Mouse (Mus musculus): Measurements from ENCODE around the gene Axin2.

The Axin2 gene

DNA sequence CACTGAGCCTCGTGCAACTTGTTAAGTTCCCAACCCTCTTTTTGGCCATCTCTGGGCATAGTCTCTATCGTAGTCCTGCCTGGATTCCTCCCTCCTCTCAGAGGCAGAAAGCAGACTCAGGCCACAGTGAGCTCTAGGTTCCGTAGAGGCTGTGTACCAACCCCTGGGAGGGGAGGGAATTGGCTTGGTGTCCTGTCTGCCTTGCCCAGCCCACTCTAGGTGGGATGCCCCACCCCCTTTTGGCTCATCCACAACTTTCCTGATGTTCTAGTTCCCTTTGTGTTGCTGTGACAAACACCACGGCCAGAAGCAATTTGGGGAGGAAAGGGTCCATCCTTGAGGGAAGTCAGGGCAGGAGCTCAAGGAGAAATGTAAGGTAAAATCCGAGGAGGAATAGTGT is 39.0 kb downstream of the Axin2 start:
- in situ Hi-C loops (cut with MboI; ENCODE audit: unreplicated experiment in 2 of 2): no loop called here

DNA sequence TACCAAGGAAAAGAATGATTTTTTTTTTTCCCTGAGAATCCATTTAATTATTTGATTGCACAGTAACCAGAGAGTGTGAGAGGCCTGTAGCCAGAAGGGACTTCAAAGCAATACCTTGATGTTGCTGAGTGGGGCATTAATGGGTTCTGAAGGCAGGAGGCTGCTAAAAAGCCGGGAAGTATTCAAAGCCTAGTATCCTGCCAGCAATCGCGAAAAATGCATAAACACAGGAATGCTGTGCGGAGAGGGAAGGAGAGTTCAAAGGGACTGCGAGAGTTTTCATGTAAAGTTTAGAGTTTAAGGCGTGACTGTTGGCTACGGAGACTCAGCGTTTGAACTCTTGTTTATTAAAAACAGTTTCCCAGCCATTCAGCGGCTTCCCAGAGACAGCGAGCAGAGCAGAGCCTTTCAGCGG is 41.5 kb downstream of the Axin2 start:
- in situ Hi-C loops (cut with MboI; ENCODE audit: unreplicated experiment in 2 of 2): no loop called here

DNA sequence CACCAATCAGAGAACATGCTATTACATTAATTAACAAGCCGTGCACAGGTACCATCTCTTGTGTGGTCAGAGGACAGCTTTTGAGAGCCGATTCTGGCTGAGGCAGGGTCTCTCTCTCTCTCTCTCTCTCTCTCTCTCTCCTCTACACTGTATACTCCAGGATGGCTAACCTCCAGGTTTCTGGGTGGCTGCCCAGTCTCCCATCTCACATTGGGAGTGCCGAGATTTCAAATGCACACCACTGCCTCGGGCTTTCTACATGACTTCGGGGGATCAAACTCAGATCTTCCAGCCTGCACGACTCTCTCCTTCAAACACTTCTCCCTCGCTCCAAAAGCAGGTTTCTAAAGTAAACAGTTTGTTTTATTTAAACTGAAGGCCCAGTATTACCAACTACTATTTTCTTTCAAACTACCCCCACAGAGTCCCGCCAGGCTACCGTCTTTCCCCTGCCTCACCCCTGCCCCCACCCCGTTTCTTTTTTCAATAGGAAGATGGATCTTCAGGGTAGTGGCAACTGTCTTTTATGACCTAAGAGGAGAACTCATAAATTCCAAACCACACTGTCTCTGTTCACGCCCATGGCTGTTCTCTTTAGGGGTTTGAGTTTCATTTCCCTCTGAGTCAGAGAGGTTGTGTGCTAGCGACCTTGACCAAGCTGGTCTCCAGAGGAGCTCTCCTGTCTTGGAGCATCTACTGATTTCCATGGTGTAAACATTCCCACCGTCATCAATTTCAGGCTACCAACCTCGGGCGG is 43.5 kb downstream of the Axin2 start:
- in situ Hi-C loops (cut with MboI; ENCODE audit: unreplicated experiment in 2 of 2): no loop called here

DNA sequence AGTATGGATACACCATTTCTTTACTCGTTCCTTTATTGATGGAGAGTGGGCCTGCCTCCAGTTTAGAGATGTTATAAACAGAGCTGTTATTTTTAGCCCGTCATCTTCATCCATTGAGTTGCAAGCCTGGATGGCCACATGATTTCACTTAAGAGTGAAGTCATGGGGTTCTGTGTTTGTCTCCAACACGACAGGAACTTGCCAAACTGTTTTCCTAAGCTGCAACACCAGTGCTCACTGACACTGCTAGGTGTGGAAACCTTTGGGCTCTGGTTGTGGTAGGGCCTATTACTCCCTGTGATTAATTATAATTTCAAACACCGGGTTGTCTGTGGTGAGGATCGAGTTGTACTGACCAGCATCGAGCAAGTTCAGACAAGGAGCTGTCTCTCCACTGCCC is 45.6 kb downstream of the Axin2 start:
- in situ Hi-C loops (cut with MboI; ENCODE audit: unreplicated experiment in 2 of 2): no loop called here

DNA sequence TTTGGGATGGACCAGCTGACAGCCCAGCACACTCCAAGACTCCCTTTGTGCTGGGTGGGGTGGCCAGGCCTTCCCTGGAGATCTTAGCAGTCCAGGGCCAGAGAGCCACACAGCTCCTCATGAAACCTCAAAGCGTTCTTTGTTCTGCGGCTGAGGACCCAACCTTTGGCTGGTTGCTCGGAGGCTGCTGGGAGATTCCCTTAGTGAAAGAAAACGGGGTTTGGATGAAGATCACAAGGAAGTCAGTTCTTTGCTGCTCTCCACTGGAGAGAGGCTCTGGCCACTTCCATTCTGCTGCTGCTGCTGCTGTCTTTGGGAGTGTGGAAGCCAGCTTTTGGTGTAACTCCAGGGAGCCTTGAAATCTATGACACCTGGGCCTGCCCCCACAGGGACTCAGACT is 53.3 kb downstream of the Axin2 start:
- in situ Hi-C loops (cut with MboI; ENCODE audit: unreplicated experiment in 2 of 2): no loop called here

DNA sequence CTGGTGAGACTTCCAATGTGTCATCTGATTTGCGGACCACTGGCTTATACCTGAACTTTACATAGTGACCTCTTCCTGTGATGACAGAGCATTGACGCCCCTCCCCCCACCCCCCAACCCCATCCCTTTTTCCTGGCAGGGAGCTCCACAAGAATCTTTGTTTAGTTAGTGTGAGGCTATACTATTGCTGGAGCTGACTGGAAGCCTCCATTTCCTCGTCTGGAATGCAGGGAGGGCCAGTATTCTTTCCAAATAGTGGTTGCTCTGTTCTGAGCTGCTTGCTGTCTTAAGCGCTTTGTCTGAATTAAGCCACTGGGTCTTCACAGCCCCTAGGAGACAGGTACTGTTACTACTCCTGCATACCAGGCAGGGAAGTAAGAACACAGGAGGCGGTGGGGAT is 53.7 kb downstream of the Axin2 start:
- in situ Hi-C loops (cut with MboI; ENCODE audit: unreplicated experiment in 2 of 2): no loop called here

DNA sequence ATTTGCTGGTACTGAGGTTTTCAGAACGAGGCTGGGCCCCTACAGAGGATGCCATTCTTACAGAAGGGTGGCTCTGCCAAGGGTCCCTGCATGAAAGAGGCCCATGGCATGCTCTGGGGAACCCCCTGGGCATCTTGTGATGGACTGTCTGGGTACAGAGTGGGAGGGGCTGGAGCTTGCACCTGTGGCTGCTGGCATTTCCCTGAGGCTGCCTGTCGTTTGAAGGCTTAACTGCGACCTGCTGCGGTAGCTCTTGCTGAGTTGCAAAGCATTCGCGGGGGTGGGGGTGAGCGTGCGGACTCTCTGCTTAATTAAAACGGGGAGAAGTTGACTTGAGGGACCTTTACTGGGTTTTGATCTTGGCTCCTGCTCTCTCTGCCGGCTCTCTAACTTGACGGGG is 55.4 kb downstream of the Axin2 start:
- in situ Hi-C loops (cut with MboI; ENCODE audit: unreplicated experiment in 2 of 2): no loop called here

DNA sequence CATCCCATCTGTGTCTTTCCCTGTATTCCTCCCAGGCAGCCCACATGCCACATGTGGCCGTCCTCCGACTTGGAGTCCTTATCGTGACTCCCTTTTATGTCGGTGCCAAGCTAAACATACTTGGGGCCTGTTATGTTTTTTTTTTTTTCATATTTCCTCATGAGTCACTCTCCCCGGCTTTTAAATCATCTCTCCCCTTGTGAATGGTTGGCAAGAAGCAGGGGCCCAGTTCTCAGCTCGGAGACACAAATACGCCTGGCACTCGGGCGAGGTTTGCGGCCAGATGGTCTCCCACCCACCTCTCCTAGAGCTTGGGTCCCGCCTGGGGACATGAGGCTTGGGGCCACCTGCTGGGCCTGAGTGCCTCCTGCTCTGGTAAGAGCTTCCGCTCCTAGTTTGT is 60.4 kb downstream of the Axin2 start:
- in situ Hi-C loops (cut with MboI; ENCODE audit: unreplicated experiment in 2 of 2): no loop called here

DNA sequence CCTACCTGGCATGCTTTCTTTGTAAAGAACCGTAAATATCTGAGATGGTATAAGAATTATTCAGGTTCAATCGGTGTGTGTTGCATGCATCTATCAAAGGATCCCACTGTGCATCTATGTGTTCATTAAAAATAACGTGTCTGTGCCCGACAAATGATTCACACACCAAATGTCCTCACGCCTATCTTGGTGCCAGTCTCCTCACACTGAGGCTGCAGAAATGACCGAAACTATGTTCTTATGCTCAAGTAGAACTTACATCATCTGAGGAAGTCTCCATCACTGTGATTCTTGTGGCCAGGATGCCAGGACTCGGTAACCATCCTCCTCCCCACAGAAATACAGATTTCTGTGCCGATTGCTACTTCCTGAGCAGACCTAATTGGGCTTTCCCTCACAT is 60.9 kb downstream of the Axin2 start:
- in situ Hi-C loops (cut with MboI; ENCODE audit: unreplicated experiment in 2 of 2): no loop called here

DNA sequence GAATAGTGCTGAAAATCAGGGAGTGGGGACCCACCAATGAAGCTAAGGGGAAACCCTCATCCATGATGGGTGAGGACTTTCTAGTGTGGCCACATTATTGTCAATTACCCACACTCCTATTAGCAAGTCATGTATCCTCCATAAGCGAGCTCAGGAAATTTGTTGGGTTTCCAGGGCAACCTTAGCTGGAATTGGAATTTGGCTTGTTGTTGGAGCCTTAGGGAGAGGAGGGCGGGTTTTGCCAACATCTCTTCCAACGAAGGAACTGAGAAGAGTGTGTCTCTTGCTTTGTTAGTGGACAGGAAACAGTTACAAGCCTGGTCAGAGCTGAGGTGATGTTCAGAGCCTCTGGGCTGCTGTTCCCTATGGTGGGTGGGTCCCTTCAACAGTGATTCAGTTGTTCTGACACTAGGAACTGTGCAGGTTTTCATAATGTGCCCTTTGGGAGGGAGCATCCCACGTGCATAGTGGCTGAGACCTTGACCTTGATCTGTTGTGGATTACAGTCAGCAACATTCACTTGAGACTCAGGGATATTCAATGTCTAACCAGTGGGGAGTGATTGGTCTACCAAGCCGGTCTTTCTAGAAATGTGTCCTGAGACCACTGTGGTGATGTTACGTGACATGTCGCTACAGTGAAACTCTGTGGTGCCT is 63.4 kb downstream of the Axin2 start:
- in situ Hi-C loops (cut with MboI; ENCODE audit: unreplicated experiment in 2 of 2): no loop called here

DNA sequence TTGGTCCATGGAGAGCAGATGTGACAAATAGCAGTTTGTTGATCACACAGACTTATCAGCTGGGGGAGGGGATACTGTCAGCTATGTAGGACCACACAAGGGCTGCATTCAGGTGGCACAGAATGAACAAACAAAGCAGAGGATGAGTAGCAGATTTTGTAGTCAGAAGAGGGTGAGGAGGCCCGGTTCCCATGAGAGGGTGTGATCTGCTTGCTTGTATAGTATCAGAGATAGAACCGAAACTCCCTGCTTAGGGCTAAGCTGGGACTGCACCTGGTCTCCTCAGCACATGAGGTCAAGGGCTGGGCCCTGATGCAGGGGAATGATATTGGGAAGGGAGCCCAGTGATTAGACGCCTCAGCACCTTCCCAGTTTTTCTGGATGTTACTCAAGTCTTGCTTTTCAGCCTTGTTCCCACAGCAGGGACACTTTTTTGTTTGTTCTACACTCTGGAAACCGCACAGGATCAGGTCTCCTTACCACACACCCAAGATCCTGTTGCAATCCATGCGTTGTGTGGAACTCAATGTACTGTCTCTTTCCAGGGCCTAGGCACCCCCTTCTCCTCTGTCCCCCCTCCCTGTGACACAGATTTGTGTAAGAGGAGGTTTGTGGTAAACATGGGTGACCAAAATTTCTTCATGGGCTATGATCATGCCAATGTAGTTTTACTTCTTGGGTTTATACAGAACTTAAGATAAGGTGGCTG is 64.7 kb downstream of the Axin2 start:
- in situ Hi-C loops (cut with MboI; ENCODE audit: unreplicated experiment in 2 of 2): no loop called here

DNA sequence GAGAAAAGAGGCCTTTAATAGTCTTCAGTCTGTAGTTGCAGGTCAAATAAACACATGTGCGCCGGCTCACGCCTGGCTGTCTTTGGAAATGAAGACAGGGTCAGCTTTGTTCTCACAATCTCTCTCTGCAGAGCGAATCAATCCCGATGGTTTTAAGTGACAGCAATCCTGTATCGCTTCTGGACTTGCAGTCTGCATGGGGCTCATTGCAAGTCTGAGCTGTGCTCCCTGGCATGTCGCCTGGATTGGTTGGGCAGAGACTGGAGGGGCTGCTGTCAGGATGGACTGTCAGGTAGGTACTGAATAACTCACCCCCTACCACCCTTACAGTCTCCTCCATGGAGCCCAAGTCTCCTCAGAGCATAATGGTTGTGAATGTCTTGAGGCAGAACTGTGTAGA is 65.7 kb downstream of the Axin2 start:
- in situ Hi-C loops (cut with MboI; ENCODE audit: unreplicated experiment in 2 of 2): no loop called here

DNA sequence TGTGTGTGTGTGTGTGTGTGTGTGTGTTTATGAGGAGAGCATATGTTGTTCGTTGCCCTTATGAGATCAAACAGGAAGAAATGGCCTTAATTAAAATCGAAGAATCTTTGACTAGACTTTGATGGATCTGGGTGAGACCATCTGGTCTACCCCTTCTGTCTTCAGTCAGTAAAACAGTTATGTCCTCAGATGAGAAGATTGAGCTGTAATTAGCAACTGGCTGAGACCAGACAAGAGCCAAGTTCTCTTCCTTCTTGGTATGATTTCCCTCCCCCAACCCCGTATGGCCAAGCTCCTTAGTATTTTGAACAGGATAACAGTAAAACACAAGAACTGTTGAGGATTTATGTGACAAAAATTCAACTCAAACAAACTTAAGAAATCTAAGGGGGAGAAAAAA is 67.1 kb downstream of the Axin2 start:
- in situ Hi-C loops (cut with MboI; ENCODE audit: unreplicated experiment in 2 of 2): no loop called here

DNA sequence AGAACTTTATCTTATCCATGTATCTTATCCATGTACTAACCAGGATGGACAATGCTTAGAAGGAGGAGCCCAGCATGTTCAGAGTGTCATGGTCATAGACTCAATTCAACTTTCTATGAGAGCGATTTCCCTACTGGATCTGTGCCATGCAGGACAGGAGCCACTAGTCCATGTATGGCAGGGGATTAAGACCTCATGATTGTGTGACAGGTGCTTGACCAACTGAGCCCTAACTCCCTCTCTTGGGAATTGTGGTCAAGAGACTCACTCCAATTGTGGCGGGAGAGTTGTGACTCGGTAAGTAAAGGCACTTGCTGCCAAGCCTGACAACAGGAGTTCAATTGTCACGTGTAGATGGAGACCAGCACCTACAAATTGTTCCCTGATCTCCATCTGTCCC is 67.6 kb downstream of the Axin2 start:
- in situ Hi-C loops (cut with MboI; ENCODE audit: unreplicated experiment in 2 of 2): no loop called here

DNA sequence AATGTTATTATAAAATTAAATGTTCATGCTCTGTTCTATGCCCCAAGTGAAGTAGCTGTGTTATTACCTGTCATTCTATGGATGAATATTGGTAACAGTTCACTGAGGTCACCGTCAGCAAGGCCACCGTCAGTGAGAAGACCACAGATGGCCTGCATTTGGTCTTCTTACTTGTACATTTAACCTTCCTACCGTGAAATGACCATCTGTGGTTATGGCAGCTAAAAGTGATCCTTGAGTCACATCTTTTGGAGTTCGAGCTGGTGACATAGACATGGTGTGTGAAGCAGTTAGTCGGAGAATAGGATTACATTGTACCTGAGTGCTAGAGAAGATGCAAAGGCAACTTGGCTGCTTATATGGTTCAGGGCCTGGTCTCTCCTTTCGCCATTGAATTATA is 68.1 kb downstream of the Axin2 start:
- in situ Hi-C loops (cut with MboI; ENCODE audit: unreplicated experiment in 2 of 2): no loop called here

DNA sequence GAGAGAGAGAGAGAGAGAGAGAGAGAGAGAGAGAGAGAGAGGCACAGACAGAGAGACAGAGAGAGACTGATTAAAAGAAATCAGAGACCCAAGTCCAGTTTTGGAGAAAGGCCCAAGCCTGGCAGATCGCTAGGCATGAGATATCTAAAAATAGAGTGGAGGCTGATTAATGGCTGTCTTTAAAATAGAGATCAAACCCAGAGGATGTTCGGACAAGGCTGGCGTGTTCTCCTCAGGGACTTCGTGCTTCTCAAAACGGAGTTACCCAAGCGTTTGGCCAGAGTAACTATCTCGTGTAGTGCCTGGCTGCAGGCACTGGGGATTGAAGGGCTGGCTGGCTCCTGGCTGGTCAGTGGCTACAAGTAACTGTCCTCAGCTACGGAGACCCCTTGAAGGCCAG is 69.8 kb downstream of the Axin2 start:
- in situ Hi-C loops (cut with MboI; ENCODE audit: unreplicated experiment in 2 of 2): no loop called here

DNA sequence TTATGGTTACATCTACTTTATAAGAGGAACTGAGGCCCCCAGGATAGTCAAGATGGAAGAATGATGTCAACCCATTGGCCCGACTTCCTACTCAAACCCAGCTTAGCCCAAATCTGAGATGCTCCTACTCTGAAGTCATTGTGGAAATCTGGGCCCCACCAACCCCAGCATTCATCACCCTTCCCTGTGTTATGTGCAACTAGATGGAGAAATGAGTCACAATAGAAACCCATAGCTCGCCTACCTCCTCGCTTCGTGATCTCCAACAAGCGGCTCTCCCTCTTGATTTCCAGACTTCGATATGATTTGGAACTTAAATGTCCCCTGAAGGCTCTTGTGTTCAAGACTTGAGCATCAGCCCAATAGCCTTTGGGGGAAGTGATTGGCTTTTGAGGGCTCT is 73.3 kb downstream of the Axin2 start:
- in situ Hi-C loops (cut with MboI; ENCODE audit: unreplicated experiment in 2 of 2): no loop called here

DNA sequence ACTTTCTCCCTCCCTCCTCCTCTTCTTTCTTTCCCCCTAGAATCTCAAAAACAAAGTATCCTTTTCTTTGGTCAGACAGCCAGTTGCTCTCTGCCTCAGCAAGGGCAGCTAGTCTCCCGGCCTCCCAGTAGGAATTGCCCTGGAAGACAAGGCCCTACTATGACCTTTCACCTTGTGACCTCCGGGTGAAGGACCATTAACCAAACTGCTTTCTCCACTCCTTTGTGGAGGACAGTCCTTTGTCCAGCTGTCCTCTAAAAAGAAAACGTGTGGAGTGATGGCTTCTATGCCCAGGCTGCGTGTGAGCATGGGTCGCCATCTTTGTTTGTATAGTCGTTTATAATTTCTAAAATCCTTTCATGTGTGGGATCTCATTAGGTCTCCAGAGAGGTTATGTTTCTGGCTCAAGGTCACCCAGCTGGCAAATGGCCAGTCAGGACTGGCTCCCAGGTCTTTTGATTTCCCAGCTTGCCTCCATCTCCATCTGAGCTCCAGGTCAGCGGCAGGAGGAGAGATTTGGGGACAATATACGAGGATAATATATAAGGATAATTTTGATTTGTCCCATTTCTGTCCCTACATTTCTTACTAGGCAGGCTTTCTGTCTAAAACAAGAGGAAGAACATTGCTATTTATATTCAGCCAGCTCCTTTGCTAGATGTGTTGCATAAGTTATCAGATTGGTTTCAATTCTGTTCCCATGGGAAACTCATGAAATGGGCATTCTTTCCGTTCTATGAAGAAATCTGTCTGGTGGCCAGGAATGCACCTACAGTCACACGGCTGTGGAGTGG is 75.2 kb downstream of the Axin2 start:
- in situ Hi-C loops (cut with MboI; ENCODE audit: unreplicated experiment in 2 of 2): no loop called here

DNA sequence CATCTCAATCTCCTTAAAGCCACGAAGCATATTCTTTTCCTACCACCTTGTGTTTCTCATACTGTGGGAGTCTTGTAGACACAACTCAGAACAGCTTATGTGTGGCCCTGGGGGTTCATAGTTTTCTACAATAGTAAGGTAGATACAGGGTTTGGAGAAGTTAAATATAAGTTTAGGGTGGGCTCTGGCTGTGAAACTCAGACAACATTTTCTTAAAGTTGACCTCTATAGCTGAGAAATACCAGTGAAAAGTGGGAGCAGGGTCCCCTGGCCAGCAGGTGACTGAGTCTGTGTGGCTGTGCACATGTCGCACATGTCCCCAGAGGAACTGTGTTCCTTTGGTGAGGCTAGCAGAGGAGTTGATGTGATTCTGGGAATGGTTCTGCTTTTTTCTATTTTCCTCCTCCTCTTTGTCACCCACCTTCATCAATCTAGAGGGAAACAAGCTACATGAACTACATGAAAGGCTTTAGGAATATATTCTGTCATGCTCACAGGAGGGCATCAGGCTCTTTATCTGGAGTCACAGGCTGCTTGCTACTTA is 75.9 kb downstream of the Axin2 start:
- in situ Hi-C loops (cut with MboI; ENCODE audit: unreplicated experiment in 2 of 2): no loop called here

DNA sequence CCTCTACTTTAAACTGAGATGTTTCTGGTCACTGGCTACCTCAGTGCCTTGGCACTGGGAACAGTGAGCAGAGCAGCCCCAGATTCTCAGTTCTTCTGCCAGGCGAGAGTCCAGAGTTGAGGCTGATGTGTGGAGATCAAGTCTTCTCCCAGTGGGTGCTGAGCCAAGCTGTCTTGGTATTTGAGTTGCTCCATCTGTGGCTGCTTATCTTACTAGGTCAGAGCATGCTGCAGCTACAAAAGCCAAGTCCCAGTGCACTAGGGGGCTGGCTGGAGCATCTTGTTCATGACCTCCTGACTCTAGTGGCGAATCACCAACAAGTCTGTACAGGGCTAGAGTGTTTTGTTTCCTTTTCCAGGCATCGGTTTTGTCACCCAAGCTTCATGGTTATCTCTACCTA is 77.7 kb downstream of the Axin2 start:
- in situ Hi-C loops (cut with MboI; ENCODE audit: unreplicated experiment in 2 of 2): no loop called here
